Mouse (Mus musculus): ENCODE measurements around the gene Mapkapk5. TPM values are rescaled to one million over a fixed set of nuclear protein-coding genes. Genes with fewer than 3 reads are reported as not detected.

The Mapkapk5 gene
- polyA plus RNA-seq, 1 experiment from 2014 or later = 62.8 TPM

Other genes with a start within 250 kb of the Mapkapk5 start
- 115 and 116 TPM in 2 replicates for gene Trafd1, start 160.3 kb downstream of the Mapkapk5 start, polyA plus RNA-seq (2016; fragmentation: Nextera tagmentation; extraction: Ambion mirVana)
- 42.7 and 43.3 TPM in 2 replicates for gene Naa25, start 148.0 kb downstream of the Mapkapk5 start, polyA plus RNA-seq (2016; fragmentation: Nextera tagmentation; extraction: Ambion mirVana)
- gene Tmem116, start 94.0 kb downstream of the Mapkapk5 start, polyA plus RNA-seq (2016; fragmentation: Nextera tagmentation; extraction: Ambion mirVana) = 1.4 and 1.8 TPM in 2 replicates
- gene Erp29, start 93.4 kb downstream of the Mapkapk5 start, polyA plus RNA-seq (2016; fragmentation: Nextera tagmentation; extraction: Ambion mirVana) = 139 and 145 TPM in 2 replicates
- not detected in 2 replicates for gene Adam1b, start 42.5 kb downstream of the Mapkapk5 start, polyA plus RNA-seq (2016; fragmentation: Nextera tagmentation; extraction: Ambion mirVana)
- 3.2 and 3.8 TPM in 2 replicates for gene Adam1a, start 423 bp downstream of the Mapkapk5 start, polyA plus RNA-seq (2016; fragmentation: Nextera tagmentation; extraction: Ambion mirVana)
- not detected in 2 replicates for gene Gm42878, start 423 bp downstream of the Mapkapk5 start, polyA plus RNA-seq (2016; fragmentation: Nextera tagmentation; extraction: Ambion mirVana)
- 133 and 138 TPM in 2 replicates for gene Aldh2, start 47.9 kb upstream of the Mapkapk5 start, polyA plus RNA-seq (2016; fragmentation: Nextera tagmentation; extraction: Ambion mirVana)
- gene Acad12, start 73.0 kb upstream of the Mapkapk5 start, polyA plus RNA-seq (2016; fragmentation: Nextera tagmentation; extraction: Ambion mirVana) = 2.2 and 2.5 TPM in 2 replicates
- 1.9 TPM in 2 replicates for gene Acad10, start 114.6 kb upstream of the Mapkapk5 start, polyA plus RNA-seq (2016; fragmentation: Nextera tagmentation; extraction: Ambion mirVana)
- 51.5 and 52.8 TPM in 2 replicates for gene Brap, start 114.7 kb upstream of the Mapkapk5 start, polyA plus RNA-seq (2016; fragmentation: Nextera tagmentation; extraction: Ambion mirVana)
- 95.3 and 102 TPM in 2 replicates for gene Atxn2, start 165.4 kb upstream of the Mapkapk5 start, polyA plus RNA-seq (2016; fragmentation: Nextera tagmentation; extraction: Ambion mirVana)